Mouse (Mus musculus) MEL (cell line): ENCODE data around the gene Pycr1. TPM values are rescaled to one million over a fixed set of nuclear protein-coding genes. Genes with fewer than 3 reads are reported as not detected.

Experiments
- POLR2AphosphoS2 ChIP-seq: IDR thresholded peaks from 2 replicates; pipeline ENCODE4 v1.6.1; 2011; ENCODE audit warnings: low read length, improper control_type of control experiment
- ZKSCAN1 ChIP-seq: IDR thresholded peaks from 2 replicates; pipeline ENCODE4 v1.6.1; 2012; ENCODE audit warnings: low read depth, mild to moderate bottlenecking, inconsistent platforms, low read length, improper control_type of control experiment, moderate library complexity
- polyA plus RNA-seq, 2 experiments: library from polyadenylated mRNA; stranded (reverse) in 1 of 2; unstranded in 1 of 2; fragments of >175 nt in 1 of 2; fragments of >200 nt in 1 of 2; gene quantifications; 2 replicates each; pipeline versions ENCODE4 v1.2.1 to v1.2.4; 2012; ENCODE audit warnings: low replicate concordance in 2 of 2, low read depth in 1 of 2; ENCODE audit not compliant: insufficient read length in 2 of 2, insufficient read depth in 1 of 2, missing spikeins in 1 of 2
- total RNA-seq: library from RNA; depleted of rRNA; stranded (reverse); fragments of 300-350 nt; gene quantifications from 2 replicates; pipeline ENCODE4 v1.2.3, GENCODE M21; 2012; rRNA removed

Gene Pycr1
- total and polyA plus RNA-seq, 3 experiments = 2.6 to 15.3 TPM; not detected in 1

- no peak for TF ChIP-seq ZKSCAN1
- TF ChIP-seq POLR2AphosphoS2 = no peak
These were observed 55.0 kb downstream of the Pycr1 start (continued) for GRCm38 (mm10) chr11:120588531-120588930.

Other genes with a start within 250 kb of the Pycr1 start
Only the 30 nearest of the 32 such genes appear.
- 0.35 and 0.46 TPM in 2 replicates for gene Pde6g, start 190.3 kb downstream of the Pycr1 start, total RNA-seq
- gene Pde6g, start 190.3 kb downstream of the Pycr1 start, polyA plus RNA-seq = under 1 TPM in 1 of 2 experiments, not detected in 1; 0.84 TPM
- 15.9 and 17.6 TPM in 2 replicates for gene Oxld1, start 185.7 kb downstream of the Pycr1 start, total RNA-seq
- 10 to 100 TPM in 1 of 2 experiments, not detected in 1; 17.5 TPM for gene Oxld1, start 185.7 kb downstream of the Pycr1 start, polyA plus RNA-seq
- gene Ccdc137, start 185.7 kb downstream of the Pycr1 start, total RNA-seq = 66.1 and 104 TPM in 2 replicates
- gene Ccdc137, start 185.7 kb downstream of the Pycr1 start, polyA plus RNA-seq = 100 to 1,000 TPM in 1 of 2 experiments, not detected in 1; 116 TPM
- gene Arl16, start 176.2 kb downstream of the Pycr1 start, total RNA-seq = 19.8 and 20.8 TPM in 2 replicates
- gene Arl16, start 176.2 kb downstream of the Pycr1 start, polyA plus RNA-seq = 10 to 100 TPM in 1 of 2 experiments, not detected in 1; 20.0 TPM
- 401 and 457 TPM in 2 replicates for gene Mrpl12, start 159.2 kb downstream of the Pycr1 start, total RNA-seq
- 100 to 1,000 TPM; 374 to 461 TPM for gene Mrpl12, start 159.2 kb downstream of the Pycr1 start, polyA plus RNA-seq
- 40.4 and 52.0 TPM in 2 replicates for gene Slc25a10, start 151.9 kb downstream of the Pycr1 start, total RNA-seq
- 10 to 100 TPM in 1 of 2 experiments, not detected in 1; 53.6 TPM for gene Slc25a10, start 151.9 kb downstream of the Pycr1 start, polyA plus RNA-seq
- not detected in 2 replicates for gene Gcgr, start 113.1 kb downstream of the Pycr1 start, total RNA-seq
- gene Gcgr, start 113.1 kb downstream of the Pycr1 start, polyA plus RNA-seq = not detected
- 27.2 and 36.6 TPM in 2 replicates for gene Mcrip1, start 94.0 kb downstream of the Pycr1 start, total RNA-seq
- 10 to 100 TPM in 1 of 2 experiments, not detected in 1; 83.5 TPM for gene Mcrip1, start 94.0 kb downstream of the Pycr1 start, polyA plus RNA-seq
- gene Ppp1r27, start 92.6 kb downstream of the Pycr1 start, total RNA-seq = not detected in 2 replicates
- not detected for gene Ppp1r27, start 92.6 kb downstream of the Pycr1 start, polyA plus RNA-seq
- gene P4hb, start 70.5 kb downstream of the Pycr1 start, total RNA-seq = 625 and 639 TPM in 2 replicates
- 1,000 to 10,000 TPM in 1 of 2 experiments, 100 to 1,000 TPM in 1; 563 to 1,152 TPM for gene P4hb, start 70.5 kb downstream of the Pycr1 start, polyA plus RNA-seq
- 364 and 367 TPM in 2 replicates for gene Arhgdia, start 62.1 kb downstream of the Pycr1 start, total RNA-seq
- gene Arhgdia, start 62.1 kb downstream of the Pycr1 start, polyA plus RNA-seq = 100 to 1,000 TPM; 601 to 821 TPM
- 1,072 and 1,078 TPM in 2 replicates for gene Alyref, start 45.4 kb downstream of the Pycr1 start, total RNA-seq
- gene Alyref, start 45.4 kb downstream of the Pycr1 start, polyA plus RNA-seq = 100 to 1,000 TPM in 1 of 2 experiments, not detected in 1; 600 TPM
- gene Anapc11, start 45.3 kb downstream of the Pycr1 start, total RNA-seq = 97.3 and 130 TPM in 2 replicates
- 100 to 1,000 TPM in 1 of 2 experiments, not detected in 1; 120 TPM for gene Anapc11, start 45.3 kb downstream of the Pycr1 start, polyA plus RNA-seq
- 0.27 and 0.62 TPM in 2 replicates for gene Npb, start 35.3 kb downstream of the Pycr1 start, total RNA-seq
- gene Npb, start 35.3 kb downstream of the Pycr1 start, polyA plus RNA-seq = 1 to 10 TPM in 1 of 2 experiments, not detected in 1; 1.7 TPM
- gene Pcyt2, start 25.8 kb downstream of the Pycr1 start, total RNA-seq = 71.8 and 86.7 TPM in 2 replicates
- 10 to 100 TPM in 1 of 2 experiments, not detected in 1; 87.3 TPM for gene Pcyt2, start 25.8 kb downstream of the Pycr1 start, polyA plus RNA-seq
- 61.6 and 78.2 TPM in 2 replicates for gene Sirt7, start 18.5 kb downstream of the Pycr1 start, total RNA-seq
- 10 to 100 TPM in 1 of 2 experiments, not detected in 1; 72.3 TPM for gene Sirt7, start 18.5 kb downstream of the Pycr1 start, polyA plus RNA-seq
- gene Mafg, start 10.2 kb downstream of the Pycr1 start, total RNA-seq = 26.5 and 29.7 TPM in 2 replicates
- gene Mafg, start 10.2 kb downstream of the Pycr1 start, polyA plus RNA-seq = 100 to 1,000 TPM in 1 of 2 experiments, 10 to 100 TPM in 1; 54.0 to 113 TPM
- gene Myadml2, start 4.4 kb upstream of the Pycr1 start, total RNA-seq = not detected in 2 replicates
- gene Myadml2, start 4.4 kb upstream of the Pycr1 start, polyA plus RNA-seq = not detected
- gene Notum, start 17.4 kb upstream of the Pycr1 start, total RNA-seq = not detected in 2 replicates
- not detected for gene Notum, start 17.4 kb upstream of the Pycr1 start, polyA plus RNA-seq
- gene Aspscr1, start 29.2 kb upstream of the Pycr1 start, total RNA-seq = 31.9 and 36.2 TPM in 2 replicates
- 10 to 100 TPM in 1 of 2 experiments, not detected in 1; 72.5 TPM for gene Aspscr1, start 29.2 kb upstream of the Pycr1 start, polyA plus RNA-seq
- 140 and 141 TPM in 2 replicates for gene Cenpx, start 70.0 kb upstream of the Pycr1 start, total RNA-seq
- gene Cenpx, start 70.0 kb upstream of the Pycr1 start, polyA plus RNA-seq = 100 to 1,000 TPM in 1 of 2 experiments, not detected in 1; 206 TPM
- 26.5 and 45.1 TPM in 2 replicates for gene Lrrc45, start 70.2 kb upstream of the Pycr1 start, total RNA-seq
- gene Lrrc45, start 70.2 kb upstream of the Pycr1 start, polyA plus RNA-seq = 10 to 100 TPM in 1 of 2 experiments, not detected in 1; 31.0 TPM
- gene Rac3, start 77.7 kb upstream of the Pycr1 start, total RNA-seq = 7.8 and 12.0 TPM in 2 replicates
- 10 to 100 TPM in 1 of 2 experiments, not detected in 1; 13.1 TPM for gene Rac3, start 77.7 kb upstream of the Pycr1 start, polyA plus RNA-seq
- 12.0 and 14.1 TPM in 2 replicates for gene Dcxr, start 83.5 kb upstream of the Pycr1 start, total RNA-seq
- 10 to 100 TPM in 1 of 2 experiments, not detected in 1; 12.2 TPM for gene Dcxr, start 83.5 kb upstream of the Pycr1 start, polyA plus RNA-seq
- not detected in 2 replicates for gene Cbr2, start 88.3 kb upstream of the Pycr1 start, total RNA-seq
- not detected for gene Cbr2, start 88.3 kb upstream of the Pycr1 start, polyA plus RNA-seq
- 190 and 206 TPM in 2 replicates for gene Hmga1b, start 119.0 kb upstream of the Pycr1 start, total RNA-seq
- gene Hmga1b, start 119.0 kb upstream of the Pycr1 start, polyA plus RNA-seq = 100 to 1,000 TPM in 1 of 2 experiments, not detected in 1; 633 TPM
- 10.9 and 12.7 TPM in 2 replicates for gene Rfng, start 140.4 kb upstream of the Pycr1 start, total RNA-seq
- gene Rfng, start 140.4 kb upstream of the Pycr1 start, polyA plus RNA-seq = 10 to 100 TPM in 1 of 2 experiments, not detected in 1; 40.7 TPM
- 206 and 266 TPM in 2 replicates for gene Gps1, start 140.5 kb upstream of the Pycr1 start, total RNA-seq
- gene Gps1, start 140.5 kb upstream of the Pycr1 start, polyA plus RNA-seq = 100 to 1,000 TPM; 173 to 219 TPM
- gene Dus1l, start 152.6 kb upstream of the Pycr1 start, total RNA-seq = 190 and 203 TPM in 2 replicates
- gene Dus1l, start 152.6 kb upstream of the Pycr1 start, polyA plus RNA-seq = 100 to 1,000 TPM in 1 of 2 experiments, not detected in 1; 171 TPM
- 317 and 342 TPM in 2 replicates for gene Fasn, start 180.8 kb upstream of the Pycr1 start, total RNA-seq
- gene Fasn, start 180.8 kb upstream of the Pycr1 start, polyA plus RNA-seq = 100 to 1,000 TPM; 256 to 313 TPM